Comparison of ENCODE assay signal across 8 mouse cellular contexts in genomic region chr11:57644245-57645017, GRCm38 (mm10). TPM values are rescaled to one million over a fixed set of nuclear protein-coding genes. Genes with fewer than 3 reads are reported as not detected.
DNase-seq lines count a peak whose midpoint lies in the region; ATAC-seq and TF ChIP-seq lines count a peak whose summit lies in the region.

No protein-coding gene starts in this region.

- no peaks in the 10 kb centered on the region for H3K9me3 ChIP-seq in intestine, embryonic 15.5 days
- H3K9me3 ChIP-seq in neural tube, embryonic 12.5 days, result no peaks in the 10 kb centered on the region

- TF ChIP-seq CTCF in lung, adult 2 months (IDR thresholded peaks at IDR 0.05; ENCODE audit: insufficient read depth, low read length), result no peak

- no peaks in the 10 kb centered on the region for H3K27me3 ChIP-seq in intestine, embryonic 15.5 days (replicated peaks)
- H3K27me3 ChIP-seq in neural tube, embryonic 12.5 days (replicated peaks), result no peaks in the 10 kb centered on the region; the same call in 1 of the 2 replicates

- H3K4me3 ChIP-seq in intestine, embryonic 15.5 days (replicated peaks), result peak overlapping the region; percentile 88
- H3K4me3 ChIP-seq in lung, adult 2 months (replicated peaks; ENCODE audit: extremely low read depth, low read depth, low read length), result peak overlapping the region; percentile 96
- H3K4me3 ChIP-seq in neural tube, embryonic 12.5 days, result peak overlapping the region; percentile 75

- peak; percentile 82 for DNase-seq in layer of hippocampus, adult 9-11 months
- DNase-seq in layer of hippocampus, postnatal 14 days (ENCODE audit: low spot score in 2 of 2), result no peak
- DNase-seq in brain, adult 2 months (ENCODE audit: low read depth, low spot score), result peak; percentile 53
- peak; percentile 39 for DNase-seq in gastrocnemius, postnatal 10 days
- DNase-seq in lung, adult 2 months, result no peak
- peak; percentile 46 for DNase-seq in yolk sac, embryonic 10.5 days (ENCODE audit: low spot score)

- no peaks in the 10 kb centered on the region for H3K36me3 ChIP-seq in intestine, embryonic 15.5 days
- H3K36me3 ChIP-seq in neural tube, embryonic 12.5 days, result no peaks in the 10 kb centered on the region

- TF ChIP-seq POLR2A in lung, adult 2 months (IDR thresholded peaks at IDR 0.05; ENCODE audit: borderline replicate concordance, extremely low read depth, low read depth, low read length), result no peak

- peaks cover 10% of the 10 kb centered on the region; the same call in 1 of the 2 replicates for H3K4me1 ChIP-seq in intestine, embryonic 15.5 days (replicated peaks)
- no peaks in the 10 kb centered on the region for H3K4me1 ChIP-seq in lung, adult 2 months (ENCODE audit: control insufficient read depth, insufficient read depth, low read length)
- peaks cover 24% of the 10 kb centered on the region for H3K4me1 ChIP-seq in neural tube, embryonic 12.5 days

- peak overlapping the region; percentile 89 for H3K4me2 ChIP-seq in intestine, embryonic 15.5 days (replicated peaks)
- H3K4me2 ChIP-seq in neural tube, embryonic 12.5 days (replicated peaks), result peak overlapping the region; percentile 97

- under 1% methylated on average over 30 of the region's 30 CpGs for WGBS in intestine, embryonic 15.5 days
- under 1% methylated on average over 30 of the region's 30 CpGs for WGBS in lung, adult 2 months
- under 1% methylated on average over 30 of the region's 30 CpGs for WGBS in neural tube, embryonic 12.5 days

- peak; percentile 74 for ATAC-seq in intestine, embryonic 15.5 days
- ATAC-seq in neural tube, embryonic 12.5 days (ENCODE audit: low FRiP score, low read depth), result peak; percentile 52

- peak overlapping the region; percentile 90 for H3K9ac ChIP-seq in intestine, embryonic 15.5 days
- H3K9ac ChIP-seq in neural tube, embryonic 12.5 days, result peak overlapping the region; percentile 83

- H3K27ac ChIP-seq in intestine, embryonic 15.5 days, result peak overlapping the region; percentile 76
- H3K27ac ChIP-seq in neural tube, embryonic 12.5 days, result no peak overlapping the region

RNA-seq across cellular contexts. Expression of gene Galnt10, which starts 0.8 kb away (rescaled TPM):
- 1 to 10 TPM; 9.4 to 9.9 TPM for total RNA-seq in layer of hippocampus, postnatal 14 days (2021)
- total RNA-seq in gastrocnemius, postnatal 10 days (2021), result 10 to 100 TPM; 13.0 to 15.7 TPM
- 19.3 and 20.3 TPM in 2 replicates for polyA plus RNA-seq in intestine, embryonic 15.5 days (2015; fragmentation: Nextera tagmentation; extraction: Ambion mirVana)
- polyA plus RNA-seq in lung, adult 2 months (2012; rRNA removed), result 6.4 and 8.1 TPM in 2 replicates
- polyA plus RNA-seq in neural tube, embryonic 12.5 days (2016; fragmentation: Nextera tagmentation; extraction: Ambion mirVana), result 17.4 and 18.4 TPM in 2 replicates

Comparison
In these comparisons a context has a peak if more than half of its experiments do, and no peak if none do; other contexts are left out.
1. DNase-seq: peak in layer of hippocampus, adult 9-11 months (single experiment), brain, adult 2 months (single experiment), gastrocnemius, postnatal 10 days (single experiment) and yolk sac, embryonic 10.5 days (single experiment); none in layer of hippocampus, postnatal 14 days (0 of 2) and lung, adult 2 months (single experiment).
2. Peak in every context shown above with its lines, with median percentiles within 50 percentile points of each other: H3K4me3 ChIP-seq.